Mouse (Mus musculus) liver, embryonic 14.5 days (tissue): Measurements from ENCODE around the gene Dse. TPM values are rescaled to one million over a fixed set of nuclear protein-coding genes. Genes with fewer than 3 reads are reported as not detected.

ENCODE experiments used
- ATAC-seq: fragments of 200-750 bp; cut with Nextera tagmentation; 2 replicates; pipeline ENCODE4 v1.8.0; 2017; ENCODE audit warnings: moderate number of reproducible peaks, mild to moderate bottlenecking, moderate library complexity; ENCODE audit not compliant: insufficient read depth
- DNase-seq, 3 experiments: peaks; one replicate each; pipeline ENCODE4 v3.0.0-alpha.2; 2012 to 2013; ENCODE audit warnings: low read depth in 3 of 3, low spot score in 3 of 3
- H3K27ac ChIP-seq: fragments of 300-500 bp; sonication (generic); 2 replicates; pipeline ENCODE4 v1.5.1; 2014; ENCODE audit warnings: moderate library complexity, mild to moderate bottlenecking, control low read depth, inconsistent platforms
- H3K27me3 ChIP-seq: fragments of 300-500 bp; sonication (generic); 2 replicates; pipeline ENCODE4 v1.6.1; 2014; ENCODE audit warnings: mild to moderate bottlenecking, low read length, moderate library complexity; ENCODE audit not compliant: control insufficient read depth, insufficient read depth
- H3K36me3 ChIP-seq: fragments of 300-500 bp; sonication (generic); replicated peaks from 2 replicates; pipeline ENCODE4 v1.6.1; 2014; ENCODE audit warnings: low read depth; ENCODE audit not compliant: control insufficient read depth, insufficient read depth
- H3K4me1 ChIP-seq, 2 experiments: fragments of 200-500 bp in 1 of 2; fragments of 300-500 bp in 1 of 2; sonication (generic) in 1 of 2; replicated peaks; 2 replicates each; pipeline ENCODE4 v1.6.1; 2012 to 2014; ENCODE audit warnings: antibody characterized with exemption in 1 of 2, inconsistent platforms in 1 of 2, low read length in 1 of 2; ENCODE audit not compliant: control insufficient read depth in 2 of 2, insufficient read depth in 2 of 2
- H3K4me2 ChIP-seq: fragments of 300-500 bp; sonication (generic); 2 replicates; pipeline ENCODE4 v1.6.1; 2014; ENCODE audit warnings: low read depth, mild to moderate bottlenecking, control low read depth, moderate library complexity
- H3K4me3 ChIP-seq, 2 experiments: fragments of 200-500 bp in 1 of 2; fragments of 300-500 bp in 1 of 2; sonication (generic) in 1 of 2; 2 replicates each; pipeline ENCODE4 v1.5.1; 2012 to 2014; ENCODE audit warnings: low read depth in 2 of 2, low read length in 2 of 2, mild to moderate bottlenecking in 2 of 2, control low read depth in 1 of 2, inconsistent platforms in 1 of 2, moderate library complexity in 1 of 2; ENCODE audit not compliant: insufficient read depth in 1 of 2
- H3K9ac ChIP-seq: fragments of 300-500 bp; sonication (generic); replicated peaks from 2 replicates; pipeline ENCODE4 v1.6.1; 2014; ENCODE audit warnings: mild to moderate bottlenecking, control low read depth, moderate library complexity
- H3K9me3 ChIP-seq: fragments of 300-500 bp; sonication (generic); 2 replicates; pipeline ENCODE4 v1.6.1; 2016; ENCODE audit warnings: low read length, mixed read lengths; ENCODE audit not compliant: control insufficient read depth
- CTCF ChIP-seq: IDR thresholded peaks from 2 replicates; pipeline ENCODE4 v1.5.1; 2016; ENCODE audit warnings: antibody characterized with exemption, low read depth, control low read depth
- EP300 ChIP-seq: IDR thresholded peaks from 2 replicates; pipeline ENCODE4 v1.6.1; 2016; ENCODE audit warnings: antibody characterized with exemption, low read depth
- WGBS: fragments of 180-500 bp; shearing (Covaris S2); extraction: QIAGEN DNeasy Blood & Tissue Kit; methylation state at CpG from one replicate; pipeline ENCODE4 v1.1.7; 2014; ENCODE audit not compliant: insufficient replicate concordance; 5-methylcytosine and 5-hydroxymethylcytosine counted together
- polyA plus RNA-seq, 2 experiments: library from polyadenylated mRNA; depleted of rRNA in 1 of 2; stranded (reverse) in 1 of 2; unstranded in 1 of 2; fragments of >200 nt; fragmentation: Nextera tagmentation in 1 of 2; extraction: Ambion mirVana in 1 of 2; gene quantifications; 2 replicates each; pipeline versions ENCODE4 v1.2.1 to v1.2.3; 2012 to 2014

Dse gene
- polyA plus RNA-seq, 2 experiments = 2.8 to 6.1 TPM

DNA sequence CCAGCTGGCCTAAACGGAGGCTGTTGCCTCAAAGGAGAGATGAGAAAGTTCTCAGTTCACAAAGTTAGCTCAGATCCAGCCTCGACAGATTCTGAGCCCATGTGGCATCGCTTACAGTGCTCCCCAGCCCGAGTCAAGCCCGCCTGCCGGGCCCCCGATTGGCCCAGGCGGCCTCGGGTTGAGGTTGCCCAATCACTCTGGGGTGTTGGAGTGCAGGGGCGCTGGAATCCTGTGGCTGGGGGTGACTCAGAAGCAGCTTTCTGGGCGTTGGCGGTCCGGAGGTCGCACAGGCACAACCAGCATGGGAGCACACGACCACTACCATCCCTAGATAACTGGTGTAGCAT is 1.1 kb downstream of the Dse start:
- no peak overlapping the region; the same call in 1 of the 2 replicates for H3K9ac ChIP-seq
- H3K36me3 ChIP-seq = no peaks in the 10 kb centered on the region
- DNase-seq (no peak), ATAC-seq (peak; percentile 55)
- H3K27ac ChIP-seq = no peak overlapping the region
- H3K4me2 ChIP-seq = peak overlapping the region; percentile 62
- no peaks in the 10 kb centered on the region for H3K9me3 ChIP-seq
- TF ChIP-seq CTCF (no peak), EP300 (no peak)
- peak overlapping the region; percentile 57 to 64 for H3K4me3 ChIP-seq
- no peaks in the 10 kb centered on the region; a peak in 1 of 4 replicates for H3K4me1 ChIP-seq
- H3K27me3 ChIP-seq = peaks cover 24% of the 10 kb centered on the region
- WGBS = 2% methylated on average over 15 of the region's 15 CpGs

DNA sequence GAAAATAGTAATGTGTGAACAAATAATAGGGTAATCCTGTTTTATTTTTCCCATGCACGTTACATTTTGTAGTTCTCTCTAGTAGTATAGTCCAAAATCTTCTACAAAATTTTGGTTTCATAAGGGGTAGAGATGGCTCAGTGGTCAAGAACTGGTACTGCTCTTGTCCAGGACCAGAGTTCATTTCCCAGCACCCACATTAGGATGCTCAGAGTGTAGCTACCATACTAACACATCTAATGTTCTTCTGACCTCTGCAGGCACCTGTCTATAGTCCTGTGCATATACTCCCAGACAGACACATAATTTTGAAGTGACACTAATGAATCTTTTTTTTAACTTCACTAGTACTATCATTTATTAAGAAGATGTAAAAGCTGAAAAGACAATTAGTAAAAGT is 1.7 kb downstream of the Dse start:
- H3K9ac ChIP-seq = no peak overlapping the region
- no peak for ATAC-seq
- DNase-seq = no peak
- H3K27me3 ChIP-seq = peaks cover 24% of the 10 kb centered on the region
- H3K4me1 ChIP-seq = no peaks in the 10 kb centered on the region; a peak in 1 of 4 replicates
- no peak overlapping the region for H3K27ac ChIP-seq
- H3K4me3 ChIP-seq = no peak overlapping the region
- TF ChIP-seq EP300 (no peak), CTCF (no peak)
- 58% methylated on average over 1 of the region's 1 CpGs for WGBS
- no peaks in the 10 kb centered on the region for H3K36me3 ChIP-seq
- no peaks in the 10 kb centered on the region for H3K9me3 ChIP-seq
- H3K4me2 ChIP-seq = peak overlapping the region; percentile 26; the same call in 1 of the 2 replicates

DNA sequence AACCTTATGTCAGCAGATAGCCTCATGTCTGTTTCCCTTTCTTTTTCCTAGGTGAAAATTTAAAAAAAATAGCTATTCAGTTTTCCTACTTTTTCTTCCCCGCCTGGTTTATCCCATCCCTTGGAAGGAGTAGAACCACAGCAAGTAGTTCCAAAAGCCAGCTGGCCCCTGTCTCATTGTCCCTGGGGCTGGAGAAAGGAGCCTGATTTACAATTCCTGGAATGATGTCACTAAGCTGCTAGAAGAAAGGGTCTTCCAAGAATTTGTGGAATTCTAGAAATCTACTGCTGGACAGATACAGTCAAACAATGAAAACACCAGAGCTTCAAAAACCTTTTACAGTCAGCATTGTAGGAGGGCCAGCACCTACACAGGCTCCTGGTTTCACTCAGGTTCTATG is 6.8 kb downstream of the Dse start:
- Histone ChIP-seq H3K9me3 (no peaks in the 10 kb centered on the region), H3K4me3 (no peak overlapping the region), H3K9ac (no peak overlapping the region), H3K27me3 (peaks cover 2% of the 10 kb centered on the region), H3K27ac (no peak overlapping the region), H3K4me2 (no peak overlapping the region), H3K36me3 (no peaks in the 10 kb centered on the region), H3K4me1 (peaks cover 0 to 16% of the 10 kb centered on the region in 2 experiments; a peak in 2 of 4 replicates)
- WGBS = 64% methylated on average over 1 of the region's 1 CpGs
- DNase-seq (no peak), ATAC-seq (no peak)
- TF ChIP-seq CTCF (no peak), EP300 (no peak)

DNA sequence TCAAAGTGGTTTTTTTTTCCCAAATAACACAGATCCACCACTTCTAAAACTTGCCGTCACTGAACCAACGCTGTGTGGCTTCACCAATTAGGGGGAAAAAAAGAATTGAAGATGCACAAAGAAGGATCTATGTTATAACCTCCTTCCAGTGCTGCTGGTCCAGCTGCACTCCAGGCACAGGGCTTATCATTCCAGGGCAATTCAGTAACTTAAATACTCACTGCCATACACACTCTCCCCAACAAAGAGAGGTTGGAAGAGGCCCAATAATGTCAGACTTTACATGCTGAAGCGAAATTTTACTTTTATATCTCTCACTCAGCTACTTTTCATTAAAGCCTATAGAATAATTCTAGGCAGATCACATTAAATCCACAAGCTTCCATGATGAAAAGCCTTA is 8.9 kb downstream of the Dse start:
- Histone ChIP-seq H3K4me1 (peaks cover 0 to 19% of the 10 kb centered on the region in 2 experiments; a peak in 2 of 4 replicates), H3K9ac (no peak overlapping the region), H3K27ac (no peak overlapping the region), H3K36me3 (no peaks in the 10 kb centered on the region), H3K27me3 (no peaks in the 10 kb centered on the region), H3K4me3 (no peak overlapping the region), H3K4me2 (no peak overlapping the region), H3K9me3 (no peaks in the 10 kb centered on the region)
- TF ChIP-seq EP300 (no peak), CTCF (no peak)
- WGBS = 30% methylated on average over 3 of the region's 3 CpGs
- DNase-seq = no peak
- ATAC-seq = no peak

DNA sequence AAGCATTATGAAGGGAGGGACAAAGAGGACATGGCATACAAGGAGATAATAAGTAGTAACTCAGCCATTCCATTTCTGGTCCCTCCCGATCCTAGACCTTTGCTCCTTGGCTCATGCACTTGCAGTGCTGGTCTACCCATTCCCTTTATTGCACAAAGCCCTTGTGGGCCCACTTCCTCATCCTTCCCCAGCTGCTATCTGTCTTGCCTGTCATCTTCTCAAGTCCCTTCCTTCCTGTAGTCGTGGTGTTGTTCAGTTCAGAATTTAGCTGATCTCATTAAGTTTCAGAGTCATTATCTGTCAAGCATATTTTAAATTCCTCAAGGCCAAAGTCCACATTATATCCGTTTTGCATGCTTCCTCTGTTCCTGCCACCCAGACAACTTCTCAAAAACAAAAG is 9.5 kb downstream of the Dse start:
- ATAC-seq (peak; percentile 62), DNase-seq (peak in 2 of 3 experiments; percentile 9 to 20)
- WGBS = 6% methylated on average over 3 of the region's 3 CpGs
- no peak overlapping the region for H3K4me2 ChIP-seq
- no peaks in the 10 kb centered on the region for H3K36me3 ChIP-seq
- no peak for TF ChIP-seq CTCF
- TF ChIP-seq EP300 = no peak
- no peaks in the 10 kb centered on the region for H3K27me3 ChIP-seq
- no peaks in the 10 kb centered on the region for H3K9me3 ChIP-seq
- no peak overlapping the region for H3K27ac ChIP-seq
- no peak overlapping the region for H3K9ac ChIP-seq
- peaks cover 0 to 19% of the 10 kb centered on the region in 2 experiments; a peak in 2 of 4 replicates for H3K4me1 ChIP-seq
- no peak overlapping the region for H3K4me3 ChIP-seq
